Mouse (Mus musculus) Patski (cell line): ENCODE results near the gene Elfn1. TPM values are rescaled to one million over a fixed set of nuclear protein-coding genes. Genes with fewer than 3 reads are reported as not detected.

ENCODE experiments used
- ATAC-seq: fragments of 100-300 bp; one replicate; pipeline ENCODE4 v1.8.0; 2021
- CTCF ChIA-PET: fragments of 350-600 bp; sonication (Branson Sonifier 250); formaldehyde crosslinking; loops from one replicate; lab custom pipeline; 2022; ENCODE audit warnings: inconsistent platforms; lab: Charles Lee
- POLR2A ChIA-PET: fragments of 350-600 bp; sonication (Branson Sonifier 250); formaldehyde crosslinking; loops from one replicate; lab custom pipeline; 2022; ENCODE audit warnings: antibody characterized with exemption, inconsistent platforms; lab: Charles Lee
- DNase-seq: peaks from one replicate; pipeline ENCODE4 v3.0.0-alpha.2; 2011; ENCODE audit warnings: low read depth, low spot score
- H3K27me3 ChIP-seq: fragments of 371-371 bp; one replicate; pipeline ENCODE4 v1.5.1; 2021
- CTCF ChIP-seq: fragments of 100-300 bp; IDR thresholded peaks from one replicate; pipeline ENCODE4 v1.5.1; 2021
- in situ Hi-C: fragments of 300-500 bp; cut with MboI; formaldehyde crosslinking; loops from 3 replicates; pipeline ENCODE4 v1.11.1; 2018; ENCODE audit warnings: low pct_unique_long_range_greater_than_20kb, mixed read lengths
- polyA plus RNA-seq: library from polyadenylated mRNA; unstranded; gene quantifications from one replicate; pipeline ENCODE4 v1.2.3, GENCODE M21; 2021

The Elfn1 gene
- polyA plus RNA-seq, 1 experiment from 2014 or later: 51.0 TPM

DNA sequence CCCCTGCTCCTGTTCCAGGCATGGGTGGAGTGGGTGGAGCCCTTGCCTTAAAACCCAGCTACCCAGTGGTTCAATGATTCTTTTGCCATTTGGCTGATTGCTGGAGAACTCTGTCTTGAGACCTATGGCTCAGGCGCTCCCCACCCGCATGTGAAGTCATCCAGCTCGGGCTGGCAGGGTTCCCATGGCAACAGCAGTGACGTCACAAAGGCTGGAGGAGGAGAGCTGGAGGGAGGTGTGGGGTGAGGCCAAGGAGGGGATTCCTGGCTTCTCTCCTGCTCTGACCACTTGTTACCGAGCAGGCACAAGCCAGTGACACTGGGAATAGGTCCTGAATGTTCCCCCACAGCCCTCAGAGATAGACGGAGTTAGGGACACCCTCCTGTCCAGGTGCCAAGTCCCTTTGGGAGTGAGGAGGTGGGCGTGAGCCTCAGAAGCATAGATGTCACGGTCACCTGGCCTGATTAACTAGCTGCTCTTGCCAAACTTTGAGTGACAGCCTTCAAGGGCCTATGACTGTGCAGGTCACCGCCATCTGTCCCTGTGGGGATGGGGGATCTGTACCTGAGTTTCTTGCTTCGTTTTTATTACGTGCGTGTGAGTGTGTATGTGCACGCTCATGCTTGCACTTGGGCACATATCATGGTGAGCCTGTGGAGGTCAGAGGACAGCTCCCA is 25.0 kb downstream of the Elfn1 start:
- peak; percentile 91 for DNase-seq
- H3K27me3 ChIP-seq: no peaks in the 10 kb centered on the region
- POLR2A ChIA-PET: interaction anchor here (1.3 to 2.7 kb wide), 3 partner anchors 23 to 40 kb away, joined by 3 to 17 read pairs (median 7); partner anchors contain the start of gene Elfn1
- peak; percentile 32 for ATAC-seq
- CTCF ChIA-PET: interaction anchor here (1.1 to 1.9 kb wide), 11 partner anchors 8 to 94 kb away, joined by 3 to 16 read pairs (median 5); partner anchors contain the start of gene Elfn1
- no peak for TF ChIP-seq CTCF
- in situ Hi-C loops: no loop called here

DNA sequence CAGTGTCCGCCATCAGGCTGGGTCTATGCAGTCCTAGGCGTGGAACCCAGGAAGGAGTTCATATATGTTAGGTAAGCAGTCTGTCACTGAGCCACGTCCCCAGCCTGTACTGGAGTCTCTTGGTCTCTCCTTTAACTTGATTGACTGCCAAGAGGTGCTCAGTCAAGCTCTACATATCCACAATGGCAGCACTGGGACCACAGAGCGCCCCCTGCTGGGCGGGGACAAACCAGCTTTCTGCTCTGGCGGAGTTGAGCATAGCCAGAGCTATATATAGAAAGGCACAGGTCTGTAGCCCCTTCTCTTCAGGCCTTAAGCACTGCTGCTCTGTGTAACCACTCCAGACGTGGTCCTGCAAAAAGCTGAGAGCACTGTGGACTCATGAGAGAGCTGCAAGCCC is 25.7 kb downstream of the Elfn1 start:
- POLR2A ChIA-PET: interaction anchor here (1.1 to 2.7 kb wide), 4 partner anchors 24 to 39 kb away, joined by 3 to 17 read pairs (median 4); partner anchors contain the start of gene Elfn1
- in situ Hi-C loops: no loop called here
- TF ChIP-seq CTCF: no peak
- no peaks in the 10 kb centered on the region for H3K27me3 ChIP-seq
- DNase-seq (no peak), ATAC-seq (no peak)
- CTCF ChIA-PET: interaction anchor here (0.7 to 1.9 kb wide), 15 partner anchors 9 to 108 kb away, joined by 3 to 16 read pairs (median 4); partner anchors contain the start of gene Elfn1

DNA sequence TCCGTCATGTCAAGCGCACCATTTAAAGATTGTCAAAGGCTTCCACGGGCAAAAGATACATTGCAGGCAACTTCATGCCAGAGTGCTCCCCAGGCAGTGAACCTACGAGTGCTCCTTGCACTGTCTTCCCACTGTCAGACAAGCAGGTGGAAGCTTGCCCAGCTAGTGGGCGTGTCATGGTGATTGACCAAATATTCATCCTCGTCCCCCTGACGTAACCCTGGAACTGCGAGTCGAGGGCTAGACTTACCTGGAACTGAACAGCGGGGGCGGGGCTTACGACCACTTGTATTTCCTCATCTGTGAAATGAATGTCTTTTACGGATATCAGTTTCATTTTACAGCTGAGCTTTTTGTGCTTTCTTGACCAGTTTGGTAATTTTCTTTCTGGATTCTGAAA is 28.7 kb downstream of the Elfn1 start:
- no peak for TF ChIP-seq CTCF
- no peaks in the 10 kb centered on the region for H3K27me3 ChIP-seq
- POLR2A ChIA-PET: no interaction called here
- CTCF ChIA-PET: no interaction called here
- no peak for ATAC-seq
- in situ Hi-C loops: no loop called here
- DNase-seq: no peak

GRCm38 (mm10) chr5:139944697-139945096 is 37.0 kb downstream of the Elfn1 start:
- no peak for TF ChIP-seq CTCF
- H3K27me3 ChIP-seq: no peaks in the 10 kb centered on the region
- CTCF ChIA-PET: no interaction called here
- ATAC-seq (no peak), DNase-seq (no peak)
- POLR2A ChIA-PET: no interaction called here
- in situ Hi-C loops: no loop called here

GRCm38 (mm10) chr5:139945715-139946364 is 38.1 kb downstream of the Elfn1 start:
- TF ChIP-seq CTCF: no peak
- CTCF ChIA-PET: interaction anchor here (1.1 to 1.2 kb wide), 2 partner anchors 13 to 107 kb away, joined by 3 to 5 read pairs; no protein-coding TSS in a partner anchor
- ATAC-seq (no peak), DNase-seq (no peak)
- no peaks in the 10 kb centered on the region for H3K27me3 ChIP-seq
- POLR2A ChIA-PET: interaction anchor here (1.0 kb wide), 1 partner anchor 15 kb away, joined by 5 read pairs; no protein-coding TSS in a partner anchor
- in situ Hi-C loops: no loop called here

DNA sequence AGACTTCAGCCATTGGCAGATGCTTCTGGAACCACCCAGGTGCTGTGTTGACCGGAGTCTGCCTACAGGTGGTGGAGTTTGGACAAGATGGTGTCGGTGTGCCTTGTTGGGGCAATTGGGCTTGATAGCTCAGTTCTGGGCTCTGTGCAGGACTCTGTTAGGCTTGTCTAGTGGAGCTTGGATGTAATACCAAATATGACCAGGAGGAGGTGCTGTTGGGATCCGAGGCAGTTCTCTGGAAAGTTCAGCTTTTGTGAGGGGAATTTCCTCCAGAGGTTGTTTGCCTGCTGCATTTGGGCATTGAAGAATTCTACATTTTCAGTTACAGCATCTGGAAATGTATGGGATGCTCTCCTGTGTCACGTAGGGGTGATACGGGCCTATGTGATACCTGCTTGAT is 39.7 kb downstream of the Elfn1 start:
- no peaks in the 10 kb centered on the region for H3K27me3 ChIP-seq
- no peak for ATAC-seq
- ChIA-PET CTCF (interaction anchor here (0.9 kb wide), 1 partner anchor 17 kb away, joined by 4 read pairs; no protein-coding TSS in a partner anchor), POLR2A (interaction anchor here (0.6 kb wide), 1 partner anchor 53 kb away, joined by 8 read pairs; no protein-coding TSS in a partner anchor)
- in situ Hi-C loops: no loop called here
- no peak for TF ChIP-seq CTCF
- no peak for DNase-seq

DNA sequence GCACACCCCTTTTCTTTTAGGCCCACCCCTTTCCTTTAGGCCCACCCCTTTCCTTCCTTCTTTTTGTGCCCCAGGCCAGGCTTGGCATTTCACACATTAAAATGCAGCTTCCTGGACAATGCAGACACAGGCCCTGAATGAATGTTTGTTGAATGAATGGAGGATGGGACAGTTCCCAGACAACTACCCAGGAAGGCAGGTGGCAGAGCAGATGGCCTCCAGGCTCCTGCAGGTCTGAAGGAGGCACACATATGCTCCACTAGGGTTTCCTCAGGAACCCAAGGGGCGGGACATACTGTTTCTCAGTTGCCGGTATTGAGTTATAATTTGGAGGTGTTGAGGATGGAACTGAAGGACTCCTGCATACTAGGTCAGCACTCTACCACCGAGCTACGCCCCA is 40.8 kb downstream of the Elfn1 start:
- H3K27me3 ChIP-seq: no peaks in the 10 kb centered on the region
- TF ChIP-seq CTCF: no peak
- ATAC-seq (no peak), DNase-seq (no peak)
- POLR2A ChIA-PET: interaction anchor here (0.7 kb wide), 1 partner anchor 184 kb away, joined by 3 read pairs; no protein-coding TSS in a partner anchor
- CTCF ChIA-PET: no interaction called here
- in situ Hi-C loops: no loop called here

- in situ Hi-C loops: no loop called here
- TF ChIP-seq CTCF: no peak
- no peak for ATAC-seq
- DNase-seq: no peak
- POLR2A ChIA-PET: no interaction called here
- CTCF ChIA-PET: no interaction called here
- H3K27me3 ChIP-seq: no peaks in the 10 kb centered on the region
Observed at GRCm38 (mm10) chr5:139949363-139949762, 41.6 kb downstream of the Elfn1 start.

GRCm38 (mm10) chr5:139949975-139950578 is 42.3 kb downstream of the Elfn1 start:
- CTCF ChIA-PET: no interaction called here
- DNase-seq (no peak), ATAC-seq (no peak)
- no peak for TF ChIP-seq CTCF
- in situ Hi-C loops: no loop called here
- POLR2A ChIA-PET: no interaction called here
- H3K27me3 ChIP-seq: no peaks in the 10 kb centered on the region

GRCm38 (mm10) chr5:139956859-139957258 is 49.1 kb downstream of the Elfn1 start:
- ChIA-PET POLR2A (interaction anchor here (1.4 kb wide), 1 partner anchor 22 kb away, joined by 4 read pairs; no protein-coding TSS in a partner anchor), CTCF (interaction anchor here (1.0 to 1.5 kb wide), 2 partner anchors 17 to 24 kb away, joined by 3 read pairs; no protein-coding TSS in a partner anchor)
- H3K27me3 ChIP-seq: no peaks in the 10 kb centered on the region
- in situ Hi-C loops: no loop called here
- TF ChIP-seq CTCF: no peak
- peak; percentile 59 for ATAC-seq
- peak; percentile 80 for DNase-seq
